Mouse (Mus musculus) embryonic fibroblast, embryonic 13.5 days (primary cell): ENCODE measurements at regions not wholly inside any gene's neighbourhood (a gene's known extent, or its start where the extent isn't known, plus 50 kb on each side); places are given as distances from the start of the nearest gene placed in this dataset.

ENCODE experiments used
- CTCF ChIP-seq: IDR thresholded peaks from 2 replicates; pipeline ENCODE4 v1.5.1; 2011; ENCODE audit warnings: mild to moderate bottlenecking, control low read depth, low read length, moderate library complexity, borderline replicate concordance; ENCODE audit not compliant: insufficient read depth
- POLR2A ChIP-seq: IDR thresholded peaks from 2 replicates; pipeline ENCODE4 v1.6.1; 2011; ENCODE audit warnings: low read depth, mild to moderate bottlenecking, control low read depth, low read length, moderate library complexity

- TF ChIP-seq CTCF = no peak
- TF ChIP-seq POLR2A = no peak
Measured at GRCm38 (mm10) chr4:24019178-24020104, 476.8 kb upstream of the Mms22l start.
